Mouse (Mus musculus) retina, postnatal 1 day (tissue): Measurements from ENCODE around the gene Capn1.

Experiments
- DNase-seq: peaks from one replicate; pipeline ENCODE4 v3.0.0-alpha.2; 2012

The Capn1 gene

GRCm38 (mm10) chr19:6037695-6038094 is 22.0 kb upstream of the Capn1 start:
- no peak for DNase-seq

- no peak for DNase-seq
Observed at GRCm38 (mm10) chr19:6035966-6036585, 20.4 kb upstream of the Capn1 start.

DNA sequence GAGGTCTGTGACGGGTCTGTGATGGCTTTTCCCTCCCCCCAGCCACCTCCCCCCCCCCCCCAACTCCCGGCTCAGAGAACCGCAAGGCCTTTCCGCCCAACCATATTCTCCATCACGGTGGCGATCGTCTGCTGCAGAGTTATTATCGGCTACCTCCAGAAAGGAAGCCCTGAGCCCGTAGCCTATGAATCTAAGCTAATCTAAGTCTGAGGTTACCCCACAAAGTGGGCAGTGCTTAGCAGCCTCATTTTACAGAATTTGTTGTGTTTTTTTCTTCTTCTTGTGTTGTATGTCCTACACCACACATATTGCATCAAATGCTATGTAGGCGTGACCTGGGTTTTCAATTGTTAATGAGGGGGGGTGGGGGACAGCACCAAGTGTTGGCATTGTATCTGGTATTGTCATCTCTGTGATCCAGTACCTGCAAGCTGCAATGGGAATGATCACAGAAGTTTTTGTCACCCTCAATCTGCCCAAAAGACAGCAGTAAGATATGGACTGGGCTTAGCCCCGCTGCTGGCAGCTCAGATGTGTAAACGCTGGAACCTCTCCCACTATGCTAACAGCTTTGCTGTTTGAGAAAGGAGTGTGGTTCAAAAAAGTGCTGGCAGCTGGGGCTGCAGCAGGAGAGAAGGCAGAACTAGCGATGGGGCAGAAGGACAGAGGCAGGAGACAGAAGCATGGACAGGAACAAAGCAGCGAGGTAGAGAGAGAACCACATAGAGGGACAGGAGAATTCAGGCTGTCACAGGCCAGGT is 15.0 kb upstream of the Capn1 start:
- no peak for DNase-seq

- no peak for DNase-seq
Observed at GRCm38 (mm10) chr19:6029426-6029825, 13.7 kb upstream of the Capn1 start.

DNA sequence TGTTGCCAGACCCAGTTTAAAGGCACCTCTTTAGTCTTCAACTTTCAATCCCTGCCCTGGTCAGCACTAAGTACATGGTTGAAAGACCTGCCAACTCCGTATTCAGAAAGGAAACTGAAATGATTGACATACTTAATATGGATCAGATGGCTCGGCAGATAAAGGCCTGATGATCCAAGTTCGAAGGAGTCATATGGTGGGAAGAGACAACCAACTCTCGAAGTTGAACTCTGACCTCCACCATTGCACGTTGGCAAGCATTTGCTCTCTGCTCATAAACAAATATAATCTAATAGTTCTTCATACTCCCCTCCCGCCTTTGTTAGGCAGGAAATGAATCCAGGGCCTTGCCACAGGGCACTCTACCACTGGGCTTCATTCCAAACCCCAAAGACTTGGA is 13.3 kb upstream of the Capn1 start:
- no peak for DNase-seq

GRCm38 (mm10) chr19:6023930-6024329 is 8.2 kb upstream of the Capn1 start:
- no peak for DNase-seq

- no peak for DNase-seq
Observed at GRCm38 (mm10) chr19:6023059-6023458, 7.4 kb upstream of the Capn1 start.

- DNase-seq = no peak
Observed at GRCm38 (mm10) chr19:6020276-6020675, 4.6 kb upstream of the Capn1 start.

- DNase-seq = peak; percentile 90
Observed at GRCm38 (mm10) chr19:6018142-6019089, 2.7 kb upstream of the Capn1 start.

DNA sequence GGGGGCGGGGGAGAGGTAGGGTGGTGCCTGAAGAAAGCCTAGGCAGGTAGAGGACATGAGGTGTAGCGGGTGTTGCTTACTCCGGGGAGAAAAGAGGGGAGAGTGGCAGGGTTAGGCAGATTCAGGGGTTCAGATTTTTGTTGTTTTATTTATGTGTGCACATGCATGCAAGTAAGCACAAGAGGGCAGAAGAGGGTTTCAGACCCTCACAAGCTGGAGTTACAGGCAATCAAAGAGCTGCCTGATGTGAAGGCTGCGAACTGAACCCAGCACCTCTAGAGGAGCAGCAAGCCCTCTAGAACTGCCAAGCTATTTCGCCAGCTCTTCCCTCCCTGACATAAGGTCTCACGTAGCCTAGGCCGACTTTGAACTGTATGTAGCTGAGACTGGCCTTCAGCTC is 835 bp upstream of the Capn1 start:
- DNase-seq = peak; percentile 46

GRCm38 (mm10) chr19:6014991-6015510 is 646 bp downstream of the Capn1 start:
- DNase-seq = no peak

GRCm38 (mm10) chr19:6013691-6014090 is 2.0 kb downstream of the Capn1 start:
- no peak for DNase-seq

DNA sequence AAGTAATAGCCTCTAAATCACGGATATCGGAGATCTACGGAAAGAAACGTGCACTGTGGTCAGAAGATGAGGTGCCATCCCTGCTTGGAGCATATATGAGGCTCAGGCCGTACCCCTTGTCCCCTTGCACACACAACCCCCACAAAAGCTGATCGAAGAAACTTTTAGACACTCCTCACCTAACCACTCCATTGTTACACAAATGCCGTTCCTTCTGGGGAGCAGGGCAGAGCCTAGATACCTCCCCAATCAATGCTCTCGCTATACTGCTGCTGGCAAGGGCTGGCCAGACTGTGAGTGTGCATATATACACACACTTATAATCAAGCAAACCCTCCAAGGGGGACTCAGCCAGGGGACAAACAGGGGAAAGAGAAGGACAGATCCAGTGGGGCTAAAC is 6.6 kb downstream of the Capn1 start:
- DNase-seq = no peak

DNA sequence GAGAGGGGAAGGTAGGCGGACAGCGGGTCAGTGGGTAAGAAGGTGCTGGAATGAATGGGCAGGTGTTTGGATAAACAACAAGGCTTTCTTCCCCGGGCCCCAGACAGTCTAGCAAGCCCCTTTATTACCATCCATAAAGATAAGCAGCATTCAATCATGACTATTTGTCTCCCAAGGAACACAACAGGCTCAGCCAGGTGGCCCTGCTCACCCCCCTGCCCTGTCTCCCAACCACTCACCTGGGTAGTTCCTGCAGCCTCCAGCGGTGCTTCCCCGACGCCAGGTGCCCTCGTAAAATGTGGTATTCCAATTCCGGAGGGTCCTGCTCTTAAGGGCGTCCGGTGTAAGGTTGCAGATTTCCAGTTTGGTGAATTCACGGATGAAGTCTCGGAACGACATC is 8.7 kb downstream of the Capn1 start:
- DNase-seq = no peak

DNA sequence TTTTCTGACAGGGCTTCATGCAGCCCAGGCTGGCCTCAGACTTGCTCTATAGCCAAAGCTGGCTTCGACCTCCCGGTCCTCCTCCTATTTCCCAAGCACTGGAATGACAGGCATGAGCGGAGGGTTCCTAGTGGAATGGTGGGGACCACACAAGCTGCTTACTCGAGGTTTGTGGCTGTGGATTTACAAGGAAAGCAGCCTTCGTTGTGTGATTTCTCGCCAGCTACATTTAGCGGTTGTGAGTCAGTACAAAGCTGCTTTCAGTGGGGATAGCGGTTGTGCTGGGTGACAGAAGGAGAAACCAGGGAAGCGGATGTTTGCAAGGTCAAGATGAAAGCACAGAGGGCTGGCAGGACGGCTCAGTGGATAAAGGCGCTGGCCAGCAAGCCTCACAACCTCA is 10.2 kb downstream of the Capn1 start:
- DNase-seq = no peak

DNA sequence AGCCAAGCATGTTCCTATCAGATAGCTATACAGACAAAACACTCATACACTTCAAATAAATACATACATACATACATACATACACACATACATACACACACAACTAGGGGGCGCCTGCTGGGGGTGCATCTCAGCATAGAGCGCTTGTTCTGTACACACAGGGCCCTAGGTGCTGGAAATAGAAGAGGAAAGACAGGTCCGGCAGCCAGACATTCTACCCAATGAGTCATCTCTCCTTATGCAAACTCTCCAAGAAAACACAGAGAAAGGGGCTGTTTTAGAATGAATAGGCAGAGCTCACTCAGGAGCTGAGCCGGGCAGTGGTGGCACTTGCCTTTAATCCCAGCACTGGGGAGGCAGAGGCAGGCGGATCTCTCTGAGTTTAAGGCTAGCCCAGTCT is 15.7 kb downstream of the Capn1 start:
- no peak for DNase-seq

DNA sequence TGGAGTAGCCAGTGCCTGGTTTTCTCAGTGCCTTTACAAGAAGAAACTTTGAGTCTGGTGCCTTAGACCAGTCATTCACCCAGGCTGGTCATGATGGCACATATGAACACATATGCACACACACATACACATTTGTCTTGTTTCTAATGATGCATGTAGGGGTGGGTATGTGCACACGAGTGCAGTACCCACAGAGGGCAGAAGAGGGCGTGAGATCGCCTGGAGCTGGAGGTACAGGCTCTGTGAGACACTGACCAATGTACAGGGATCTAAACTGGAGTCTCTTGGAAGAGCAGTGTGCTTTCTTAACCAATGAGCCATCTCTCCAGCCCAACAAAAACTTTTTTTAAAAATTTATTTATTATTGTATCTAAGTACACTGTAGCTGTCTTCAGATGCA is 17.5 kb downstream of the Capn1 start:
- DNase-seq = no peak

DNA sequence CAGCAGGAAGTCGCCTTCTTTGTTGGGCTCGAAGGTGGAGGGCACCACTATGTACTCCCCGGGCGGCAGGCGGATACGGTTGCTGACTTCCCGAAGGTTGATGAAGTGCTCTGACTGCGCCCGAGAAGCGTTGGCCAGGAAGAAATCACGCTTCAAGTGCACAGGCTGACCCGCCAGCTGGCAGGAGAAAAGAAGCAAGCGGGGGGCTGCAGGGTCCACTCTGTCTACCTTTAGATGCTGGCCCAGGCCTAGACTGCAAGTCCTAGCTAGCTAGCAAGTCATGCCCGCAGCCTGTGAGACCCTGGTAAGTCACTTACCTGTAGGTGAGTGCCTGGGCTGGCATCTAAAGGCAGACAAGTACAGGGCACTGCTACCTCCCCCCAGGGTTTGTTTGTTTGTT is 21.0 kb downstream of the Capn1 start:
- DNase-seq = no peak

- DNase-seq = no peak
Observed at GRCm38 (mm10) chr19:5992012-5992411, 23.7 kb downstream of the Capn1 start.

DNA sequence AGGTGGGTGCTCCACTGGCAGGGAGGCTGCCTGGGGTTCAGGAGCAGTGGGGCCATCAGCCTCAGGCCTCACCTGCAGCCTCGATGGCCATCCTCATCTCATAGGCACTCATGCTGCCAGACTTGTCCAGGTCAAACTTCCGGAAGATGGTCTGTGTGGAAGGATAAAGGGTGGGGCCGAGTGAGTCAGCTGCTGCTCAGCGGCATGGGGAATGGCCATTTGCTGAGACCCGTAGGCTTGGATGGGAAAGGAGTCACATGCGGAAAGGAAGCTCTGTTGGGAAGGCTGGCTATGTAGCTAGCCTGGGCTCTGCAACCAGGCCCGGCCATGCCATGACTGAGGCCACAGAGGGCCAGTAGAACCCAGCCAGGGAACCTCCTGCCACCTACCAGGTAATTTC is 24.2 kb downstream of the Capn1 start:
- DNase-seq = no peak

GRCm38 (mm10) chr19:5990921-5991320 is 24.8 kb downstream of the Capn1 start:
- peak; percentile 36 for DNase-seq

DNA sequence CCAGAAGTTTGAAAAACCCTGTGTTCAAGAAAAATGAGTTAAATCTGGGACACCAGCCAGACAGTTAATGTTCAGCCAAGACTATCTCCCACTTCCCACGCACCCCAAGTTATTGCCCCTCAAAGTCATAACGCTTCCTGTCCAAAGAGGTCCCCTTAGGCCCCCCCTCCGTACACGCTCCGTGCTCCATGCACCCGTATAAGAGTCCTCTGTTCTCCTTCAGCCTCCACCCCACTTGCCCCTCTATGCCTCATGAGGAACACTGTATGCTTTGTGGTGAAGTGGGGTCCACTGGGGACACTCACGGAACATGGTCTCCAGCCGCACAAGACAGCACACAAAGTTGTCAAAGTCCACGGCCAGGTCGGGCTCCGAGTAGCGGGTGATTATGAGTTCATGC is 25.7 kb downstream of the Capn1 start:
- no peak for DNase-seq

DNA sequence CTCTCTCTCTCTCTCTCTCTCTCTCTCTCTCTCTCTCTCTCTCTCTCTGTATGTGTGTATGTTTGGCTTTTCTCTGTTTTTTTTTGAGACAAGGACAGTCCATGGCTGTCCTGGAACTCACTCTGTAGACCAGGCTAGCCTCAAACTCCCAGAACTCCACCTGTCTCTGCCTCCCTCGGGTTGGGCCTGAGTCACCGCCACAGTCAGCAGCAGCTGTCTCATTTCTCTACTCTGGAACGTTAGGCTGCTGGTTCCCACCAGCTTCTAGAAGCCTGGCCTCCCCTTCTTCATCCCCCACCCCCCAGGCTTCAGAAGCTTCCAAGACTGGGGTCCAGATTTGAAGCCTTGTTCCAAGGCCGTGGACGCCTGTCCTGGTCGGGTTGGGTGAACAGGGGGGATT is 26.1 kb downstream of the Capn1 start:
- no peak for DNase-seq
